Mouse (Mus musculus): ENCODE data around the gene Lrrtm4. TPM values are rescaled to one million over a fixed set of nuclear protein-coding genes. Genes with fewer than 3 reads are reported as not detected.

The Lrrtm4 gene
- not detected for total RNA-seq (2021)
- long read RNA-seq, experiment 1: 0 reads
- long read RNA-seq, experiment 2: 0 reads

DNA sequence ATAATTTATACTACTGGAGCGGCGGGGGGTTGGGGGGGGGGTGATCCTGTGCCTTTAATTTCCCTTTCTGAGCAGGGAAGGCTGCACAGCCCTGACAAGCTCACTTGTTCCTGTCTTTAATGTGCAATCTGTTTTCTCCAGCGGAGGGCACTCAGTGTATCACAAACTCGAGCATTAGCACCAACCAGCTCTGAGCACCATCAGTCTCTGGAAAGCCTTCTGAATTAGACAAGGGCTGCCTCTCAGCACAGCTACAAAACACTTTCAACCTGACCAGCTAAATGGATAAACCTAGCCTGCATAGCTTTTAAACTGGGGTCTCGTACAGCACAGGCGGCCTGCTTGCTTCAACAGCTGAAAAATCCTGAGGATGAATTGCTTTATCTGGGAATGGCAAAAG lies at the start of gene Lrrtm4:
Gene Lrrtm4, plus strand, starts transcription at position 113 of the 400 bp plus-strand sequence.
- no peak for DNase-seq

GRCm38 (mm10) chr6:80019189-80019860 lies 648 bp downstream of the Lrrtm4 start:
- DNase-seq: no peak

GRCm38 (mm10) chr6:80019861-80020230 lies 1.2 kb downstream of the Lrrtm4 start:
- no peak for DNase-seq

DNA sequence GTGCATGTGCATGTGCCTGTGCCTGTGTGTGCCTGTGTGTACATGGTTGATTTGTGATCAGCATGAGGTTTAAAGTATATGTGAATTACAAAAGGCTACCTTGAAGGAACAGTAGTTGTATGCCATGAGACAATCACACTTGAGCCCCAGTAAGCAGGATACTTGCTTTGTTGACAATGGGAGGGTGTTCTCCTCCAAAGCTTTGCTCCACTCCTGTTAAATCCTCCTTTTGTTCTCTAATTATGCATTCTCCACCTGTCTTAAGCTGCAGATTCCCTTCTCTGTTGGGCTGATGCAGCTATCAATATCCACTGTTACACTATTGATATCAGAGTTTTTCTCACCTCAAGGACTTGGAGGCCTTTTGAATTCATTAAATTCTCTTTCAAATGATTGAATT lies 38.2 kb downstream of the Lrrtm4 start:
- no peak for DNase-seq

DNA sequence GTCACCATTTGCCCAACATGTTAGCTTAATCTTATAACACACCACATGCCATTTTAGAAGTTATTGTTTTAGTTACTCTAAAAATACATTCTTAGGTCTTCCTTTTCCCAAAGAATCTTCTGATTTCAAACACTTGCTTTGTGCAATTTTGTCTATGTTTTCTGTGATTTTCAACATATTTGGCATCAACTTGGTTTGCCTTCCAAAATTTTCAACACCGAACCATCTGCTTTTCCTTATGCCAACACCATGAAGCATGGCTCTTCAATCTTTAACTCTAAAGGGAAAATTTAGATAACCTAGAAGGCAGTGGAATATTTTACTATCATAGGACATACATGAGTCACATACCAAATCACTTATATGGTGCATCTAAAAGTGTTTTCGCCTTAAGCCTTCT lies 59.3 kb downstream of the Lrrtm4 start:
- DNase-seq: no peak

DNA sequence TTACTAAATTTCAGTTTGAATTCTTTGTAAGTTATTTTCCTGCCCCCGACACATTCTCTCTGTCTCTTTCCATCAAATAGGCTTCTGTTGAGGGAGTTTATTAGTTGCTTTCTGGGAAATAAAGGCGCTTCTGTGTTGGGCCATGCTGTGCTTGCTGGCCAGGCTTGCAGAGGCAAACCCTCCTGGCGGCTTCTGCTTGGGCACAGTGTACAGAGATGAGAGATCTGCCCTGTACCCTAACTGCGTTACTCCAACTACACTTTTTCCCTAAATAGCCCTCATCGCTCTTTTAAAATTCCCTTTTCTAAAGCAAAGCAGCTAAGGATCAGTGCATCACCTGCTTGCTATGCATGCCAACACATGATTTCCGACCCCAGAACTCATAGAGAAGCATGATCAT lies 60.6 kb downstream of the Lrrtm4 start:
- no peak for DNase-seq

DNA sequence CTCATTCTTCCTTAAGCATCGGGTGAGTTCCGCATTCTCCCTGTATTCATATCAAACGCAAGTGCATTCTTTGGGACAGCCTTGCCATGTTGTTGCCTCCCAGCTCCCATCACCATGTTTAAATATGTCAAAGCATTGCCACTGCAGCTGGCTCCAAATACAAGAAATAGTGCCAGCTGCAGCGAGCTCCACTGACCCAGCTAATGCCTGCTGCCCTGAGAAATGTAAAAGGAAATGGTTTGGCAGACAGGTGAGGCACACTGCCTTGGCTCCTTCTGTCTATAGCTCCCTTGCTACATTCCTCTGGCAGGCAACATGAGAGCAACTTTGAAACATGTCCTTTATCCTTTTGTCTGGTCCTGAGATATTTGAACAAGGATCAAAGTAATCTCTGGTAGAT lies 76.2 kb downstream of the Lrrtm4 start:
- DNase-seq: no peak

DNA sequence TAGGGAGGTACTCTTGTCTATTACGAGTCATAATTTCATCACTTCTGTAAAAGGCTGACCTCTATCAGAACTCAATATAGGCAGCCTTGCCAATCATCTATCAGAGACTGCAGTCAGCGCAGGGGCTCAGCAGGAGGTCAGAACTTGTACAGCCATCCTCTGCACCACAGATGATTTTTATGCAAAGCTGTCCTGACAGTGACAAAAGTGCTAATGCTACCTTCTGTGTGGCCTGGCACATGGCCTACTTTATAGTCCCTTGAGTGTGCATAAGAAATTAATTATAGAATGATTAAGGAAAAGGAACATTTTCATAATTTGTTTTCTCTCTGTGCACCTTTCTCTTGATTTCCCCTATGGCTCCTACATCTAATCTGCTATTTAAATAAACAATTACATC lies 86.7 kb downstream of the Lrrtm4 start:
- no peak for DNase-seq

DNA sequence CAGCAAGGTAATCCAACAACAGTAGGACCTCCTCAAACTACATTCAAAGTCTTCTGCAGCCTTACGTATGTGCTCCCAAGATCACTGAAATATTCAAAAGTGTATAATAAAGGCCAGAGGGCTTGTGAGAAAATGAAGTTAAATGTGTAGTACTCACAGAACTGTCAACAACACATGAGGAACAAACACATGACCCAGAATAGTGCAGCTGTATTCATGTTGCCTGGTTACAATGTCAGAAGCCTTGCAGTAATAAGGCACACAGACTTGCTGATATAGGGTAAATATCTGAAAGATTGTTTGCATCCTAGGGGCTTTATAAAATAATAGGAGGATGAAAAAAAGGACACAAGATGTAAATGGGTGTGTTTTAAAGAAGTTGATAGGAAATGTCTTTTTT lies 87.2 kb downstream of the Lrrtm4 start:
- DNase-seq: no peak

DNA sequence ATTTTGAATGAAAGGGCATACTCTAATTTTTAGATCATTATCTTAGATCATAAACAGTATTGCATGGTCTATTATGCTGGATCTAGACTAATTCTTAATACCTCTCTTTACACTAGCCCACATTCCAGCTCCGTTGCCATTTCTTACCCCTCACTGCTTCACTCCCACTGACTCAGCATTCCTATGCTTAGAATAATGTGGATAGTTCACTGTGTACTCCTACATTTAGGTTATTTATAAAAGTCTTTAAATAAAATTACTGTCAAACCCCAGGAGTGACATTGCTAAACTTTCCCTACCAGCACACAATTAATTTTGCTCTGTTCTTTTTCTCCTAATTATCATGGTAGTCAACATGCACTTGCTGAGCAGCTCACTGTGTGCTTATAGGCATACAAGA lies 107.7 kb downstream of the Lrrtm4 start:
- DNase-seq: no peak

DNA sequence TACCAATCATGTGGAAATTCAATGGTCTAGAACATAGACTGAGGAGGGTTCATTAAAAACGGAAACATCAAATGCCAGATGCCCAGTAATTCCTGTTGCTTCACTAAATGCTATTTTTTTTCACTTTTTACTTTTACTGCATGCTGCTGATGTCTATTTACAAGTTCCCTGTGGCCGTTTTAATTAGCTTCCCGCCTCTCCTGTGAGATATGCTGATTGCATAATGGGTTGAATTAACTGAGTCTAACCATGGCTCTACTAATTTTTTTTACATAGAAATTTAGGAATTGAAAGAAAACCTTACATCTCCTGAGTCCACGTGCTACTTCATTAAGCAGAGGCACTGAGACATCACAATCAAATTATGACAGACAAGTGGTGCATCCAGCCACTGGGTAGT lies 143.9 kb downstream of the Lrrtm4 start:
- DNase-seq: no peak

DNA sequence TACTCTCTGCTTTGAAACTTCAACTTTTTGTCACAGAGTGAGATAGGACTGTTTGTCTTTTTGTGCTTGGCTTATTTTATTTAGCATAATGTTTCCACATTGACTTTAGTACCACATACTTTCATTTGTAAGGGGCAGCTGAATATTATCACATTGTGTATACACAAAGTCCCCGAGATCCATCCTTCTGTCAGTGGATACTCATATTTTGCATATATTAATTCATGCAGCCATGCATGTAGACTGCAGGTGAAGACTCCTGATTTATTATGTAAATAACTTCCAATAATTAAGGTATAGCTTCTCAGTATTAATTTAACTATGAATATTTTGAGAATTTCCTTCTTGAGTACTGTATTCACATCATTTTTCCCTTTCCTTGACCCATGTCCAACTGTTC lies 163.2 kb downstream of the Lrrtm4 start:
- DNase-seq: no peak

DNA sequence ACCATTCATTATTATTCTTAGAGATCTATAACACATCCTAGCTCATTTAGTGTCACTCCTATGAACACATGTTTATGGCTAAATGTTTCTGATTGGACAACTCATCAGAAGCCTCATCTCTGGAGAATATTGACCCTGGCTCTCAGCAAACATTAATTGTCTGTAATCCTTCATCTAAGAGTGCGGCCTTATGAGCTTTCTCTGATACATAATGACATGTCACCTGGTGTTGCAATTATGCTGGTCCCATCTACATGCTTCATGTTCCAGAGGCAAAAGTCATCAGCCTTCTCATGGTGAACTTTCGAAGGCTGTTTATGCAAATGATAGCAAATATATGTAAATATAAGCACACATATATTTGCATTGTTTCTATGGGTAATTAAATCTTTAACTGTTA lies 163.7 kb downstream of the Lrrtm4 start:
- DNase-seq: no peak

DNA sequence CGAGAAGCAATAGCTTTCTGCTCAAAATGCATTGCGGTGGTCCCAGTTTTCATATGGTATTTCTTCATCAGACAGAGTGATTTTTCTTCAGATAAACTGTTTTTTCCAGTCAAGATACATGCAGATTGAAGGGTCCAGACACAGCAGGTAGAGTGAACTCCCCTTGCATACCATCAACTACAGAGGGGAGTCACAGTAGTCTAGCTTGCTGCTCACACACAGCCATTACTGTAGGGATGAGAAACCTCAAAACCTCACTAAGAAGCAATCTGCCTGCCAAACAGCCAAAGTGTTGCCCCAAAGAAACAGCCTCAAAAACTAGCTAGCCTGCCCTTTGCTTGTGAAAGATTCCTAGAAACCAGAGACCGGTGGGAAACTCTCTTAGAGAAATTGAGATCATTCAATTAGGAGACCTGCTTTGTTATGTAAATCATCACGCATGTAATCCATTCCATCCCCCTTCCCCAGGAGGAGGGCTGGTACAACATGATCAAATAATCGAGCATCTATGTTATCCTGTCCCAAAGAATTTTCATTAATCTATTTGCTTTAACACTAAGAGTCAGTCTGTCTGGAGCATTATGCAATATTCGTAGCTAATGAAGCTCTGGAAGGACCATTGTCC lies 166.9 kb downstream of the Lrrtm4 start:
- no peak for DNase-seq

- no peak for DNase-seq
Measured at GRCm38 (mm10) chr6:80186791-80187190, 168.1 kb downstream of the Lrrtm4 start.

DNA sequence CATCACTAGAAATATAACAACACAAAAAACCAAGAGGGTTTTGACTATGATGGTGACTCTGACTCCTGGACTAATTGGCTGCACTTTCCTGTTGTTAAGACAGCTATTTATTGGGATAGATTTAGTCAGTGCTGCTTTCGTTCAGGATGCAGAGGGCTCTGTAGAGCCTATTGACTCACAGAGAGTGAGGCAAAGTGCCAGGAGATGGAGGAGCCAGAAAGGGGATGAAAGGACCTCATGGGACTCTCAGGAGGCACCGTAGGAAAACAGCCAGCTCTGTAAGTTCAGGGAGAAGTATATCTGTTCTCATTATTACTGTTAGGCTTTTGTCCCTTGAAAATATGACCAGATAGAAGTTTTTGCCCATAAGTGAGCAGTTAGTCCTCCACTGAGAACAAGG lies 190.8 kb downstream of the Lrrtm4 start:
- DNase-seq: no peak

DNA sequence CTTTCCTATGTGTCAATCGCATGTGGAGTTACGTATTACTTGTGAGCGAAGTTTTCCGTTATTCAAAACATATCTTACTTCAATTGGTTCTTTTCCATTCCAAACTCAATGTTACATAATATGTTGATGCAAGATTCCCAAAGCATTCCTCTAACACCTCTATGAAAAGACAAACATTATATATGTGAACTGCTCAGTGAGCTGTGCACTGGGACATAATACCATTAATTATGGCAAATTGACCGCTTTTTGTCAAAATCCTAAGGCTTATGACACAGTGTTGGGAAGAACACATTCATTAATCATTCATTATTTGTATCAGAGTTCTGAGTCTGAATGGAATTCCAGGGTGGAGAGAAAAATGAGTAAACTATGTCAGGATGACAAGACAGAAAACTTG lies 191.6 kb downstream of the Lrrtm4 start:
- DNase-seq: no peak

DNA sequence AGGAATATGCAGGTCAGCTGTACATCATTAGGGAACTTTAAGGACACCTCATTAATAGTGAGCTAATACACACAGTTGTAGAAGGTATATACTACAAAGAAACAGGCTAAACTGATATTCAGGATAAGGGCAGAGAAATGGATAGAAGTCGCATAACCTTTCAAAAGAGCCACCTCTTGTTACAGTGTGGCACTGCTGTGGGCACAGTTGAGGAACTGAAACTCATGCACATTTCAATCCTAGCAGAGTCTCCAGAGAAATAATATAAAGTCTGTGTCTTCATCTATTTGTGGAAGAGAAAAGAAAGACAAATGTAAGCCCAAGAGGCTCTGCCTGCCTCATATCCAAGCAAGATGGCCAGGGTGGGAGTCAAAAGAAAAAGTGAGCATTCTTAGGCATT lies 242.9 kb downstream of the Lrrtm4 start:
- DNase-seq: no peak

GRCm38 (mm10) chr6:80263972-80264371 lies 245.3 kb downstream of the Lrrtm4 start:
- DNase-seq: no peak

DNA sequence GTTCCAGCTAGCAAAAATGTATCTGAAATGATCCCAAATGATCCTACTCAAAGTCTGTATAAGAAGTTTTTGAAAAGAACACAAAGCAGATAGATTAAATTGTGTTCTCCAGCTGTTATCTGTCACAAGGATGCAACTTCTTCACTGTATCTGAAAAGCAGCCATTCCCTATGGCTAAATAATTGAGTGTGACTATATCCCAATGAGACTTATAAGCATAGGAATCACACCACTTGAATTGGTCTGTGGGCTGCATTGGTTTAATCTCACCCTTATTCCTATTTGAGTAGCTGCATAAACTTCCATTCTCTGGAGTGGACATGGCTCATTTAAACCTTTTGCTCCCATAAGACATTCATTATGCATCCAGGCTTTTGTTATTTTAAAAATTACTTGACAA lies 245.9 kb downstream of the Lrrtm4 start:
- no peak for DNase-seq

DNA sequence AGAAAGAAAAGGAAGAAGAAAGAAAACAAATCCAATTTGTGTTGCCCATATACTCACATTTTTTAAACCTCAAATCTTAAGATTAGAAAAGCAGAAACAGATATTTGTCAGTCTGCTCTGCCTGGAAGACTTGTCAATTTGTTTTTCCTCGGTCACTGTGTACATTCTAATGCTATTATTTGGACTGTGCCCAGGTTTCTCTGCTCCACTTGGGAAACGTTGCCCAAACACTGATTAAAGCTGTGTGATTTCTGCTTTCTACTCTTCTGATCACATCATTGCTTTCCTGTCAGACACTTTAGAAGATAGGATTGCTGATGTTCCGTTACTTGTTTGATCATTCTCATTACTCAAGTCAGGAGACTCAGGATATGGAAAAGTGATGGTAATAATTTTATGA lies 247.1 kb downstream of the Lrrtm4 start:
- no peak for DNase-seq

DNA sequence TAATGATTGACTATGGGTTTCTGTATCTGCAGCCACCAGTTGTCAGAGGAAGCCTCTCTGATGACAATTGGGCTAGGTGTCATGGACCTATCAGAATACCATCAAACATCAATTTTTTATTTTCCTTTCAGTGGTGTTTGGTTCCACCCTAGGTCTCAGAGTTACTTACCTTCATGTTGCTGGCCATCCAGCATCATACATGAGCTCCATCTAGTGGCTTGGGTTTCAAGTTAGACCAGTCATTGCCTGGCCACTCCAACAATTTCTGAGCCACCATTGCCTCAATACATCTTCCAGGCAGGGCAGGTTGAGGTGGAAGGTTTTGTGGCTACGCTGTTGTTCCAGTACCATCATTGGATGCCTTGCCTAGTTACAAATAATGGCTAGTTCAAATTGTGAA lies 268.3 kb downstream of the Lrrtm4 start:
- no peak for DNase-seq

GRCm38 (mm10) chr6:80301871-80302270 lies 283.2 kb downstream of the Lrrtm4 start:
- no peak for DNase-seq

DNA sequence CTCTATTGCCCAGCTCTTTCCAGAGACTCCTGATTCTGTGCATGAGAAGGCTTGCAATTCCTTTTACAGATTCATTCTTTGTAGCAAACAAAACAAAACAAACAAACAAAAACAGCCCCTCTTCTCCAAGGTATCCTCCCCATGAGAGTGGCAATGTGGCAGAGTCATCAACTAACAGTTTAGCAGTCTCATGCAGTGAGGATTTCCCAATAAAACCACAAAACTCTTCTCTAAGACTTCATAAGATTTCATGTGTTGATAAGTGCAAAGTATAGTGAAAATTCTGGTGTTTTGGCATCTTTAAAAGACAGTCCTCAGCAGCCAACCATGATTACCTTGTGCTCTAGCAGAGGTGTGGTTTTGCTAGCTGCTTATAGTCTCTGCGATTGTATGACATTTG lies 284.9 kb downstream of the Lrrtm4 start:
- DNase-seq: no peak

Data from gastrocnemius, postnatal 25 days (tissue).